Mouse (Mus musculus) stomach, postnatal 0 days (tissue): Measurements from ENCODE around the gene Hoxa2. TPM values are rescaled to one million over a fixed set of nuclear protein-coding genes. Genes with fewer than 3 reads are reported as not detected.

Experiments
- ATAC-seq: fragments of 200-750 bp; cut with Nextera tagmentation; 2 replicates; pipeline ENCODE4 v1.8.0; 2017; ENCODE audit not compliant: low FRiP score, low TSS enrichment
- DNase-seq: peaks from one replicate; pipeline ENCODE4 v3.0.0-alpha.2; 2016; ENCODE audit warnings: low spot score
- H3K27ac ChIP-seq: fragments of 300-500 bp; sonication (generic); replicated peaks from 2 replicates; pipeline ENCODE4 v1.5.1; 2014; ENCODE audit warnings: mild to moderate bottlenecking, control low read depth
- H3K27me3 ChIP-seq: fragments of 300-500 bp; sonication (generic); 2 replicates; pipeline ENCODE4 v1.6.1; 2014; ENCODE audit warnings: low read length; ENCODE audit not compliant: control insufficient read depth, insufficient read depth
- H3K36me3 ChIP-seq: fragments of 300-500 bp; sonication (generic); 2 replicates; pipeline ENCODE4 v1.6.1; 2014; ENCODE audit warnings: low read length, mixed read lengths; ENCODE audit not compliant: control insufficient read depth, insufficient read depth
- H3K4me1 ChIP-seq: fragments of 300-500 bp; sonication (generic); replicated peaks from 2 replicates; pipeline ENCODE4 v1.6.1; 2014; ENCODE audit warnings: antibody characterized with exemption; ENCODE audit not compliant: control insufficient read depth, insufficient read depth
- H3K4me2 ChIP-seq: fragments of 300-500 bp; sonication (generic); replicated peaks from 2 replicates; pipeline ENCODE4 v1.6.1; 2014; ENCODE audit warnings: low read depth, mild to moderate bottlenecking, control low read depth, moderate library complexity
- H3K4me3 ChIP-seq: fragments of 300-500 bp; sonication (generic); 2 replicates; pipeline ENCODE4 v1.5.1; 2014; ENCODE audit warnings: low read depth, low read length, control low read depth
- H3K9ac ChIP-seq: fragments of 300-500 bp; sonication (generic); 2 replicates; pipeline ENCODE4 v1.6.1; 2014; ENCODE audit warnings: mild to moderate bottlenecking, low read length, control low read depth, mixed read lengths
- H3K9me3 ChIP-seq: fragments of 300-500 bp; sonication (generic); 2 replicates; pipeline ENCODE4 v1.6.1; 2016; ENCODE audit warnings: low read length; ENCODE audit not compliant: control insufficient read depth
- CTCF ChIP-seq: IDR thresholded peaks from 2 replicates; pipeline ENCODE4 v1.5.1; 2016; ENCODE audit warnings: antibody characterized with exemption, low read depth, mild to moderate bottlenecking, moderate library complexity
- EP300 ChIP-seq: optimal IDR thresholded peaks from 2 replicates; pipeline ENCODE3; 2016; ENCODE audit warnings: antibody characterized with exemption
- WGBS: fragments of 180-500 bp; shearing (Covaris S2); extraction: QIAGEN DNeasy Blood & Tissue Kit; methylation state at CpG from one replicate; pipeline ENCODE4 v1.1.7; 2014; 5-methylcytosine and 5-hydroxymethylcytosine counted together
- polyA plus RNA-seq: library from polyadenylated mRNA; unstranded; fragments of >200 nt; fragmentation: Nextera tagmentation; extraction: Ambion mirVana; gene quantifications from 2 replicates; pipeline ENCODE4 v1.2.1, GENCODE M21; 2015

Hoxa2 gene
- polyA plus RNA-seq, 1 experiment from 2014 or later, result 5.3 TPM

DNA sequence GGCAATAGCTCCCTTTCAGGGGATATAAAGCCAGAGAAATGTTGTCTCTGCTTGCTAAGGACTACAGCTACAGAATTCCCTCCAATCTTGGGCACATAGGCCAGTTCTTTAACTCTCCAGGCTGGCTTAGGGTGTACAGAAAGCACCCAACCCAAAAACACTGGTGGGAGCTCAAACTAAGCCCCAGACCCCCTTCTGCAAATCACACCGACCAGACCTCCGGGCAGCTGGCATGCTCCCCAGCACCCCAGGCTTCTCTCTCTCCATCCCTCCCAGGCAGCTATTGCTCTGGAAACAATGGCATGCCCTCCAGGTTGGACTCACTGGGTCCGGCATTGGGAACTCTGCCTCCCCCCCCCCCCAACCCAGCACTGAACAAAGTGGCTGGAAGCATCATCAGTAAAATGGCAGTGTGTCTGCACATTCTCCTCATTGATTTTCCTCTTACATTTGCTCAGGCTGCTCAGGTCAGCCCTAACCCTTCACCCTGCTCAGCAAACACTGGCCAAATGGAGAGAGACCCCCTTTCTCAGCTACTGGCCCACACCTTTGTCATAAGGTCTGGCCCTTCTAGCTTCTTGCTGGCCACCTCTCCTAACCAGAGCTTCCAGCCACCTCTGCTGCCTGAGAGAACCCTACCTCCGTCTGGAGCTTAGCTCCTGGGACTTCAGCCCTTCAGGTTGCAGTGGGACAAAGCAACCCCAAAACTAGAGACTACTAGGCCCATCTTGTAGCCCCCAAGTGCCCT, 14.5 kb upstream of the Hoxa2 start:
- WGBS, result 17% methylated on average over 4 of the region's 4 CpGs
- ATAC-seq (no peak), DNase-seq (peak; percentile 13)
- peak overlapping the region; percentile 95 for H3K27ac ChIP-seq
- TF ChIP-seq EP300 (no peak), CTCF (no peak)
- H3K4me3 ChIP-seq, result peak overlapping the region; percentile 63
- H3K9ac ChIP-seq, result peak overlapping the region; percentile 89
- peak overlapping the region; percentile 75 for H3K4me2 ChIP-seq
- H3K36me3 ChIP-seq, result no peaks in the 10 kb centered on the region
- no peaks in the 10 kb centered on the region for H3K27me3 ChIP-seq
- H3K9me3 ChIP-seq, result no peaks in the 10 kb centered on the region
- no peaks in the 10 kb centered on the region; the same call in 1 of the 2 replicates for H3K4me1 ChIP-seq

GRCm38 (mm10) chr6:52177806-52178205, 13.2 kb upstream of the Hoxa2 start:
- no peaks in the 10 kb centered on the region for H3K9me3 ChIP-seq
- no peaks in the 10 kb centered on the region for H3K36me3 ChIP-seq
- peak overlapping the region; percentile 63 for H3K4me3 ChIP-seq
- H3K27me3 ChIP-seq, result no peaks in the 10 kb centered on the region
- TF ChIP-seq EP300 (no peak), CTCF (no peak)
- peak overlapping the region; percentile 89 for H3K9ac ChIP-seq
- 21% methylated on average over 9 of the region's 9 CpGs for WGBS
- no peaks in the 10 kb centered on the region for H3K4me1 ChIP-seq
- peak overlapping the region; percentile 95 for H3K27ac ChIP-seq
- DNase-seq, result peak; percentile 14
- no peak for ATAC-seq
- H3K4me2 ChIP-seq, result peak overlapping the region; percentile 75

DNA sequence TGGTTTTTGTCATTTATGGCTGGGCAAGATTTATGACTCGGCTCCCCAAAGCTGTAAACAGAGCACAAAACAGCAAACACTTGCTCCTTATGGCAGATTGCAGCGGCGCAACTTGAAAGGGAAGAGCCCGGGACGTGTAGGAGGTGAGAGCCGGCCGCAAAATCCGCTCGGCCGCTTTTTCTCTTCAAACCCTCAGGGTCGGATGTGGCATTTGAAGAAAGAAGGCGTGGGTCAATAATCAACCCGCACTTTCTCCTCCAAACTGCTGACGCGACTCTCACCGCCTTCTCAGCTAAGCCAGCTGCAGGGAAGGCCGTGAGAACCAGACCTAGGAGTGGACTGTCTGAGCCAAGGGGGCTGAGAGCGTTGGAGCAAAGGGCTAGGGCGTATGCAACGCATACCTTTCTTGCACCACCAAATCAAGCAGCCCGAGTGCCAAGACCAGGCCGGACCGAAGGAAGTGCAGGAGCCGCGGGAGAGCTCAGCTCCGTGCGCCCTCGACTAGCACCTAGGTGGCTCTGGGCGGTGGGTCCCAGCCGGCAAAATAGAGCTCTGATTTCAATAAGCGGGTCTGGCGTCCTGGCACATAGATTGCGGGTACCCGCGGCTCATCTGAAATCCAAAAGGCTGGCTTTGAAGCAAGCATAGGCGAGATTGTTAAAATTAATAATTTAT, 12.6 kb upstream of the Hoxa2 start, which contains the start of gene 5730596B20Rik:
Gene 5730596B20Rik, plus strand, starts transcription at position 438 of the 675 bp plus-strand sequence.
- 6% methylated on average over 36 of the region's 36 CpGs for WGBS
- Histone ChIP-seq H3K4me1 (0 out of 2 replicates have a peak, but pooled peaks cover 1% of the 10 kb centered on the region), H3K9me3 (no peaks in the 10 kb centered on the region), H3K27ac (peak within 1 kb of the TSS; percentile 95), H3K4me3 (peak within 1 kb of the TSS; percentile 63), H3K9ac (peak within 1 kb of the TSS; percentile 89), H3K27me3 (no peaks in the 10 kb centered on the region), H3K4me2 (peak within 1 kb of the TSS; percentile 75), H3K36me3 (no peaks in the 10 kb centered on the region)
- TF ChIP-seq CTCF (no peak), EP300 (no peak)
- peak; percentile 29 for DNase-seq
- ATAC-seq, result no peak

- TF ChIP-seq CTCF, result no peak
- no peak for TF ChIP-seq EP300
- Histone ChIP-seq H3K4me3 (peak overlapping the region; percentile 63), H3K27me3 (no peaks in the 10 kb centered on the region), H3K9me3 (no peaks in the 10 kb centered on the region), H3K4me2 (peak overlapping the region; percentile 75), H3K36me3 (no peaks in the 10 kb centered on the region), H3K9ac (peak overlapping the region; percentile 89), H3K27ac (peak overlapping the region; percentile 95), H3K4me1 (0 out of 2 replicates have a peak, but pooled peaks cover 2% of the 10 kb centered on the region)
- DNase-seq, result peak; percentile 13
- no peak for ATAC-seq
- 8% methylated on average over 6 of the region's 6 CpGs for WGBS
Observed at GRCm38 (mm10) chr6:52176391-52176790, 11.8 kb upstream of the Hoxa2 start.

DNA sequence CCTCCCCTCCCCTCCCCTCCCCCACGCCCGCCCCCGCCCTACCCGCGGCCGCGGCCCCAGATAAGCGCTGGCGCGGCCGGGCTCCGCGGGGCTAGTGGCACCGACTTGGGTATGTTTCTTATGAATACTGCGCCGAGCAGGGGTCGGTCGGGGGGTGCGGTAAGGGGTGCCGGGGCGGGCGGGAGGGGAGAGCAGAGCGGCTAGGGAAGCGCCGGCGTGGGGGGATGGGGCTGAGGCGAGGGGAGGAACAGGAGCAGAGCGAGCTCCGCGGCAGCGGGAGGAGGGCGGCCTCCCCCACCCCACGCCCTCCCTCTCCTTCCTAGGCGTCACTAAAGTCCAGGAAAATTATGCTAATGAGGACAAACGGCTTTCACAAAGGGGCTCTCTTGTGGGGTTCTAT, 11.2 kb upstream of the Hoxa2 start:
- H3K9ac ChIP-seq, result peak overlapping the region; percentile 89
- no peak for TF ChIP-seq CTCF
- H3K9me3 ChIP-seq, result no peaks in the 10 kb centered on the region
- H3K4me2 ChIP-seq, result peak overlapping the region; percentile 75
- DNase-seq (peak; percentile 45), ATAC-seq (peak; percentile 45; the same call in 1 of the 2 replicates)
- H3K4me3 ChIP-seq, result peak overlapping the region; percentile 63
- H3K4me1 ChIP-seq, result 0 out of 2 replicates have a peak, but pooled peaks cover 2% of the 10 kb centered on the region
- H3K27me3 ChIP-seq, result no peaks in the 10 kb centered on the region
- WGBS, result under 1% methylated on average over 21 of the region's 35 CpGs
- no peaks in the 10 kb centered on the region for H3K36me3 ChIP-seq
- peak overlapping the region; percentile 95 for H3K27ac ChIP-seq
